Mouse (Mus musculus): ENCODE measurements around the gene Grap. TPM values are rescaled to one million over a fixed set of nuclear protein-coding genes. Genes with fewer than 3 reads are reported as not detected.

Gene Grap
- polyA plus RNA-seq, 1 experiment from 2014 or later: 12.0 TPM

DNA sequence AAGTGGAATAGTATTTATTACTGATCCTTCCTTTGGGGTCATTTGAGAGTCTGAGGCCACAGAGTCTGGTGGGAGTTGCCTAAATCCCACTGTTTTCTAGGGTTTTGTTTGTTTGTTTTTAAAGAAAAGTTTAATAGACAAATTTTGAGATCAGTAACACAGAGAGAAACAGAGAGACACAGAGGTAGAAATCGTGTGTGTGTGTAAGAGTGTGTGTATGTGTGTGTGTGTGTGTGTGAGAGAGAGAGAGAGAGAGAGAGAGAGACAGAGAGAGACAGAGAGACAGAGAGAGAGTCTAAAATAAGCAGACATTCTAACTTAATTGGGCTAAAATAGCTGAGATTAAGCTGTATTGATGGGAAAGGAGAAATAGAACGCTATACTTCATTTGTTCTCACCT lies 503 bp downstream of the Grap start:
- H3K4me3 ChIP-seq (ENCODE audit: low read length): peak overlapping the region; percentile 10; the same call in 1 of the 2 replicates
- WGBS: 80% methylated on average over 2 of the region's 2 CpGs
- H3K9ac ChIP-seq (ENCODE audit: low read depth, low read length): no peak overlapping the region
- no peak for ATAC-seq
- H3K27me3 ChIP-seq (replicated peaks; ENCODE audit: control insufficient read depth, insufficient read depth, low read length): no peaks in the 10 kb centered on the region
- H3K36me3 ChIP-seq (ENCODE audit: control insufficient read depth, insufficient read depth, low read length): no peaks in the 10 kb centered on the region
- H3K4me2 ChIP-seq (ENCODE audit: low read length): peak overlapping the region; percentile 3; the same call in 1 of the 2 replicates
- no peaks in the 10 kb centered on the region for H3K4me1 ChIP-seq (ENCODE audit: control insufficient read depth, insufficient read depth, low read depth, low read length)
- no peak overlapping the region for H3K27ac ChIP-seq (ENCODE audit: low read depth, low read length)
- H3K9me3 ChIP-seq (ENCODE audit: control insufficient read depth, low read length): no peaks in the 10 kb centered on the region

DNA sequence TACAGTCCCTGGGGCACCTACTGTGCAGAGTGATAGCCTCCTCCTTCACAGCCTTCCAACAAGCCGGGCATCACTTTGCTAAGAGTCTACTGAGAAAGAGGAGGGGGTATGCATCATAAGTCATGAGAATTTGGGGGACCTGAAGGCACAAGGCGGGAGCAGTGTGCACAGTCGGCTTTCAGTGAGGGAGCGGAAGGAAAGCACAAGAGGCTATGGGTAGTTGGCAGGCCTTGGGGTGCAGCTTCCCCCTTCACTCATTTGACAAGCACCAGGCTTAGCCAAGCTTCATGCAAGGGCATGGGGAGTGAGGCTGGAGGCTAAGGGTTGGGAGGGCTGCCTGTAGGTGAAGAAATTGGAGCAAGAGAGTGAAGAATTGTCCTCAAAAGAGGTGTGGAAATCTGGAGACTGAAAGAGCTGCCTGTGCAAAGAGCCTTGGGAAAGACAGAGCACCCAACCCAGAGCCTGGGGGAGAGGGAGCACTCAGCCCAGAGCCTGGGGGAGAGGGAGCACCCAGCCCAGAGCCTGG lies 1.8 kb downstream of the Grap start:
- Histone ChIP-seq H3K4me3 (ENCODE audit: low read length) (no peak overlapping the region), H3K27me3 (replicated peaks; ENCODE audit: control insufficient read depth, insufficient read depth, low read length) (no peaks in the 10 kb centered on the region), H3K4me1 (ENCODE audit: control insufficient read depth, insufficient read depth, low read depth, low read length) (peaks cover 3% of the 10 kb centered on the region; the same call in 1 of the 2 replicates), H3K36me3 (ENCODE audit: control insufficient read depth, insufficient read depth, low read length) (no peaks in the 10 kb centered on the region), H3K9me3 (ENCODE audit: control insufficient read depth, low read length) (no peaks in the 10 kb centered on the region), H3K27ac (ENCODE audit: low read depth, low read length) (no peak overlapping the region), H3K9ac (ENCODE audit: low read depth, low read length) (no peak overlapping the region), H3K4me2 (ENCODE audit: low read length) (no peak overlapping the region)
- no peak for ATAC-seq
- 92% methylated on average over 4 of the region's 4 CpGs for WGBS

DNA sequence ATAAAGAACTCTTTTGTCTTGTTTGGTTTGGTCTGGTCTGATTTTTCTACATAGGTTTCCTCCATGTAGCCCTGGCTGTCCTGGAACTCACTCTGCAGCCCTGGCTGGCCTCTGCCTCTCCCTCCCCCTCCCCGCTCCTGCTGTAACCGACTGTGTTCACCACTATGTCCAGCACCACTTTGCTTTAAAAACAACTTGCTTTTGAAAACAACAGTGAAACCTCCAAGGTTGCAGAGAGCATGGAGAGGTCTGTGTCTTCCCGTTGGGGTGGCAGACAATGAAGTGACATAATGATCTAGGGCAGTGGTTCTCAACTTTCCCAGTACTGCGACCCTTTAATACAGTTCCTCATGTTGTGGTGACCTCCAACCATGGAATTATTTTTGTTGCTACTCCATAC lies 2.6 kb downstream of the Grap start:
- Histone ChIP-seq H3K9ac (ENCODE audit: low read depth, low read length) (no peak overlapping the region), H3K4me3 (ENCODE audit: low read length) (no peak overlapping the region), H3K36me3 (ENCODE audit: control insufficient read depth, insufficient read depth, low read length) (no peaks in the 10 kb centered on the region), H3K27ac (ENCODE audit: low read depth, low read length) (no peak overlapping the region), H3K9me3 (ENCODE audit: control insufficient read depth, low read length) (no peaks in the 10 kb centered on the region), H3K4me2 (ENCODE audit: low read length) (no peak overlapping the region), H3K27me3 (replicated peaks; ENCODE audit: control insufficient read depth, insufficient read depth, low read length) (no peaks in the 10 kb centered on the region), H3K4me1 (ENCODE audit: control insufficient read depth, insufficient read depth, low read depth, low read length) (peaks cover 3% of the 10 kb centered on the region; the same call in 1 of the 2 replicates)
- ATAC-seq: no peak
- 60% methylated on average over 4 of the region's 4 CpGs for WGBS

DNA sequence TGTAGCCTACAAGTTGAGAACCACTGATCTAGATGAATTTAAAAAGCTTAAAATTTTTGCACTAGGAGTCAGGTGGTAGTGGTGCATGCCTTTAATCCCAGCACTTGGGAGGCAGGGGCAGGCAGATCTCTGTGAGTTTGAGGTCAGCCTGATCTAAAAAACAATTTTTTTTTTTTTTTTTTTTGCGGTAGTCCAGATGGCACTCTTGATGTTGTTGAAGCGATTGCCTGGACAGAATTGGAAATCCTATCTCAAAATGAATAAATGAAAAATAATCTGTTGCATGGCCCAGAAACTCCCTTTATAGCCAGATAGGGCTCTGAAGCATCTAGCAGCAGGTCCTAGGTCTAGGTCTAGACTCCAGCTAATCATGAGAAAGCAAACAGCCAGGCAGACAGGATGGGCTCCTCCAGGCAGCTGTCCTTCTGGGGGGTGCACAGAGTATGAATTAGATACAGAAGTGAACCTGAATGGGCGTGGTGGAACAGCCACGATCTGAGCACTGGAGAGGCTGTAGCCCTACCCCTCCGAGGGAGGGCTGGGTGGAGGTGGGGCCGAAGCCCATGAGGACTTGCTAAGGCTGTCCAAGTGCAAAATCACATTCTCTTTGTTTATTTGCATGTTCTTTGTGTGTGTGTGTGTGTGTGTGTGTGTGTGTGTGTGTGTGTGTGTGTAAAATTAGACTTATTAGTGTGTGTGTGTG lies 3.2 kb downstream of the Grap start:
- WGBS: 68% methylated on average over 6 of the region's 6 CpGs

DNA sequence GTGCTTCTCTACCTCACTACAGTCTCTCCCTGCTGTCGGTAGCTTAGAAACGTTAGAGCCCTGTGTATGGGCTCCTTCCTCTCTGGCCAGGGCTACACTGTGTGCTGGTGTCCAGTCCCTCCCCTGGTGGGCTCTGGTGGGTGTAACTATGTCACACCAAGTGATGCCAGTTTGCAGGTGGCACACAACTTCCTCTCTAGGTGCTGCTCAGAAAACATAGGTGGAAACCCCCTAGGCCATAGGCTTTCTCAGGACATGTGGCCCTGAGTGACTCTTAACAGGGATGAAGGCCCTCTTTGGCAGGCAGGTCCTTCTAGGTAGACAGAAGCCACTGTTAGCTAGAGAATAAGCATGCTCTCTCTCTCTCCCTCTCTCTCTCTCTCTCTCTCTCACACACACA lies 4.4 kb downstream of the Grap start:
- peaks cover 3% of the 10 kb centered on the region; the same call in 1 of the 2 replicates for H3K4me1 ChIP-seq (ENCODE audit: control insufficient read depth, insufficient read depth, low read depth, low read length)
- WGBS: 68% methylated on average over 2 of the region's 2 CpGs
- no peaks in the 10 kb centered on the region for H3K36me3 ChIP-seq (ENCODE audit: control insufficient read depth, insufficient read depth, low read length)
- no peak overlapping the region for H3K4me3 ChIP-seq (ENCODE audit: low read length)
- no peaks in the 10 kb centered on the region for H3K9me3 ChIP-seq (ENCODE audit: control insufficient read depth, low read length)
- no peak overlapping the region for H3K27ac ChIP-seq (ENCODE audit: low read depth, low read length)
- no peak overlapping the region for H3K4me2 ChIP-seq (ENCODE audit: low read length)
- no peaks in the 10 kb centered on the region for H3K27me3 ChIP-seq (replicated peaks; ENCODE audit: control insufficient read depth, insufficient read depth, low read length)
- H3K9ac ChIP-seq (ENCODE audit: low read depth, low read length): no peak overlapping the region
- no peak for ATAC-seq

More for the DNA sequence above, 3.2 kb downstream of the Grap start:
- H3K4me3 ChIP-seq (ENCODE audit: low read length): no peak overlapping the region
- no peaks in the 10 kb centered on the region for H3K27me3 ChIP-seq (replicated peaks; ENCODE audit: control insufficient read depth, insufficient read depth, low read length)
- no peak overlapping the region for H3K27ac ChIP-seq (ENCODE audit: low read depth, low read length)
- no peaks in the 10 kb centered on the region for H3K36me3 ChIP-seq (ENCODE audit: control insufficient read depth, insufficient read depth, low read length)
- ATAC-seq: no peak
- no peak overlapping the region for H3K4me2 ChIP-seq (ENCODE audit: low read length)
- peaks cover 3% of the 10 kb centered on the region; the same call in 1 of the 2 replicates for H3K4me1 ChIP-seq (ENCODE audit: control insufficient read depth, insufficient read depth, low read depth, low read length)
- H3K9me3 ChIP-seq (ENCODE audit: control insufficient read depth, low read length): no peaks in the 10 kb centered on the region
- no peak overlapping the region for H3K9ac ChIP-seq (ENCODE audit: low read depth, low read length)

DNA sequence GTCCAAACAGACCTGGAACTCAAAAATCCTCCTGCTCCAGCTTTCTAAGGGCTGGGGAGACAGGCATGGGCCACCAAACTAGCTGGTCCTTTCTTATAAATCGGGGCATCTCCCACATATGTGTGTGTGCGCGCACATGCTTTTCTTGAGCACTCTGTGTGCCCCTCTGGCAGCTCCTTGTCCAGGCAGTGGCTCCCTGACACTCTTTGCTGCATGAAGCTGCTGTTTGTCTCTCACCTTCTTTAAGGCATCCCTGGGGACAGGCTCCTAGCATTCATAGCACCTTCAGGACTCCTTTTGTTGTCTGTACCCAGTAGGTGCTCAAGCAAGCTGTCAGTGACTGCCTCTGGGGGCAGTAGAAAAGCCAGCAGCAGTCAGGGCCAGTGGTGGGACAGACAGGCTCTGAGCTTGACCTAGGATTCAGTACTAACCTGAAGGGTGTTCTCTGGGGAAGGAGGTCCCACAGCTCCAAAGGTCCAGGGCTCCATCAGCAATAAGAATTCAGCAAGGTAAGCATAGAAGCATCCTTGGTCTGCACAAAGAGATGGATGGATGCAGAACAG lies 5.4 kb downstream of the Grap start:
- 96% methylated on average over 3 of the region's 3 CpGs for WGBS
- Histone ChIP-seq H3K4me2 (ENCODE audit: low read length) (no peak overlapping the region), H3K9me3 (ENCODE audit: control insufficient read depth, low read length) (no peaks in the 10 kb centered on the region)

DNA sequence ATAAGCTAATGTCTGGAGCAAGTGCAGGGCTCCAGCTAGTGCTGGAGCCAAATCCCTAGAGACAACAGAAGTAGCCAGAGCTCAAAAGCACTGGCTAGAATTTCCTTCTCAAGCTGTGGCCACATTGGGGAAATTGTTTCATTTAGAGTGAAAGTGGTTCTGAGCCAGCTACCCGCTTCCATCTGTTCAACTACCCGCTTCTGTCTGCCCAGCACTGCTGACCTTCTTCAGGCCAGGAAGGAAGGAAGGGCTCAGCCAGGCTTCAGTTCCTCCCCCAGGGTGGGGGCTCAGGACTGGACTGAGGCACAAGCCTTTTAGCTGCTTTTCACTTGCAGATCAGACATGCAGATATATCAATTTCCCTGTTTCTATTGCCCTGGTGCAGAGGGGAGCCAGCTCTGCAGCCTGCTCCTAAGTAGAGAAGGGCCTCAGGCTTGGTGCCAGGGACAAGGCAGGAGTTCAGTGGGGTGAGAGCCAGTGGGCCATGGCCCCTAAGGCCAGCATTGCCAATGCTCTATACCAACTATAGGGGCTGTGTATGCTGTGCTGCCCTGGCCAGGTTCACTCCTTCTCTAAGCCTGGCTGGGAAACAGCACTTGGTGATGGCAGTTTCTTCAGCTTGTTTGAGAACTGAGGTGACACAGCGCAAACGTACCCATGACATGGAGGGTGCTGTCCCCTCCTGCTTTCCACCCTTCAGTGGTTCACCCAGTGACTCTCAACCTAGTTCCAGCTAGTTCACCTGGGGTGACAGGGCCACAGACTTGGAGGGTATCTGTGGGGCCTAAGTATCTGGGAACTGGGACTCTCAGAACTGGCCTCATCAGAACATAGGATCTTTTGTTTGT lies 6.2 kb downstream of the Grap start:
- 84% methylated on average over 4 of the region's 4 CpGs for WGBS
- no peaks in the 10 kb centered on the region for H3K27me3 ChIP-seq (replicated peaks; ENCODE audit: control insufficient read depth, insufficient read depth, low read length)
- no peaks in the 10 kb centered on the region for H3K9me3 ChIP-seq (ENCODE audit: control insufficient read depth, low read length)
- ATAC-seq: no peak
- H3K4me1 ChIP-seq (ENCODE audit: control insufficient read depth, insufficient read depth, low read depth, low read length): peaks cover 3% of the 10 kb centered on the region; the same call in 1 of the 2 replicates
- H3K4me3 ChIP-seq (ENCODE audit: low read length): no peak overlapping the region
- no peaks in the 10 kb centered on the region for H3K36me3 ChIP-seq (ENCODE audit: control insufficient read depth, insufficient read depth, low read length)
- H3K9ac ChIP-seq (ENCODE audit: low read depth, low read length): no peak overlapping the region
- H3K4me2 ChIP-seq (ENCODE audit: low read length): no peak overlapping the region
- H3K27ac ChIP-seq (ENCODE audit: low read depth, low read length): no peak overlapping the region

More for the DNA sequence above, 5.4 kb downstream of the Grap start:
- Histone ChIP-seq H3K36me3 (ENCODE audit: control insufficient read depth, insufficient read depth, low read length) (no peaks in the 10 kb centered on the region), H3K27ac (ENCODE audit: low read depth, low read length) (no peak overlapping the region), H3K4me3 (ENCODE audit: low read length) (no peak overlapping the region), H3K27me3 (replicated peaks; ENCODE audit: control insufficient read depth, insufficient read depth, low read length) (no peaks in the 10 kb centered on the region), H3K4me1 (ENCODE audit: control insufficient read depth, insufficient read depth, low read depth, low read length) (peaks cover 3% of the 10 kb centered on the region; the same call in 1 of the 2 replicates), H3K9ac (ENCODE audit: low read depth, low read length) (no peak overlapping the region)
- ATAC-seq: no peak

DNA sequence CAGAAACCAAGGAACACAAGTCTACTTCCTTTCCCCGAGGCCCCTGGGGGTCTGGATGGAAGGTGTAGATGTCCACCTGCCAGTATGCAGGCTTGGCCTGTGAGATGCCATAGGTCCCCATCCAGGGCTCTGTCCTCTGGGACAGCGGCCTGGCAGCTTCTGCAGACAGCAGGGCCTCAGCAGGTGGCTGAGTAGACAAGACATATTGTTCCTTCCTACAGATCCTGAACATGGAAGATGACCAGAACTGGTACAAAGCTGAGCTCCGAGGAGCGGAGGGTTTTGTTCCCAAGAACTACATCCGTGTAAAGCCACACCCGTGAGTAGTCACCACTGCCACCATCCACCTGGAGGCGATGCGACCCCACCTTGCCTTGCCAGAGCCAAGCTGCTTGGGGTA lies 6.9 kb downstream of the Grap start:
- WGBS: 87% methylated on average over 8 of the region's 8 CpGs
- Histone ChIP-seq H3K27ac (ENCODE audit: low read depth, low read length) (no peak overlapping the region), H3K36me3 (ENCODE audit: control insufficient read depth, insufficient read depth, low read length) (no peaks in the 10 kb centered on the region), H3K4me3 (ENCODE audit: low read length) (no peak overlapping the region), H3K4me2 (ENCODE audit: low read length) (no peak overlapping the region), H3K4me1 (ENCODE audit: control insufficient read depth, insufficient read depth, low read depth, low read length) (peaks cover 3% of the 10 kb centered on the region; the same call in 1 of the 2 replicates), H3K9ac (ENCODE audit: low read depth, low read length) (no peak overlapping the region), H3K9me3 (ENCODE audit: control insufficient read depth, low read length) (no peaks in the 10 kb centered on the region), H3K27me3 (replicated peaks; ENCODE audit: control insufficient read depth, insufficient read depth, low read length) (no peaks in the 10 kb centered on the region)
- no peak for ATAC-seq
